Mouse (Mus musculus) natural killer cell, adult 2 months (primary cell): ENCODE data around the gene Gm20388.

Experiments
- DNase-seq, 2 experiments: peaks; one replicate each; pipeline ENCODE4 v3.0.0; 2022; ENCODE audit warnings: low spot score in 2 of 2

Gm20388 gene

GRCm38 (mm10) chr8:120539775-120540625 lies 629.4 kb downstream of the Gm20388 start:
- DNase-seq = peak in 1 of 2 experiments; percentile 9

DNA sequence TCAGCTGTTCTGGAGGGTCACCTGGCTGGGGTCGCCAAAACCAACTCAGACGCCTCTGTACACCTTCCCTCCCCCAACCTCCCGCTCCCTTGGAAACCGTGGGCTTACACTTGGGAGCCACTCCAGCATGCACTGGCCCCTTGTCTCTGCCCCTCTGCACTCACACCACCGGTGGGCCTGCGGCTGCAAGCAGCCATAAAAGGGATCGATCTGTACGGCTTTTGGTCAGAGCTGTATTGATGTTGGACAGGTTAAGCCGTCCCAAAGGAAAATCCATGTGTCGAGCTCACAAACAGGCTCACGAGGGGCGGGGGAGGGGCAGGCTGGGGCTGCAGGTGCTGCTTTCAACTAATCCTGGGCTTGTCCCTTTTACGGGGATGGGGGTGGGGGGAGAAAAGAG lies 632.4 kb downstream of the Gm20388 start:
- DNase-seq = no peak

- no peak for DNase-seq
Observed at GRCm38 (mm10) chr8:120543416-120544055, 632.9 kb downstream of the Gm20388 start.

DNA sequence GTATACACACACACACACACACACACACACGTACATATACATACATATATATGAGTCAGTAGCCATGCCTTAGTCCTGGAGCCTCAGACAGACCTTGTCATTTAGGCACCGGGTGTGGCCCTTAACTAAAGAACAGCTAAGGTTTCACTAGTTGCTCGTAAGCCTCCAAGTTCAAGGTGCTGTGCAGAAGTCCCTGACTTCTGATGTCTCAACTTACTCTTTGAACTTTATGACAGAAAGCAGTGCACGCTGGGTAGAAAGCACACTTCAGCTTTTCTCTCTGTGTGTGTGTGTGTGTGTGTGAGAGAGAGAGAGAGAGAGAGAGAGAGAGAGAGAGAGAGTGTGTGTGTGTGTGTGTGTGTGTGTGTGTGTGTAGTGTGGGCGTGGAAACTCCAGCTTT lies 633.5 kb downstream of the Gm20388 start:
- no peak for DNase-seq

DNA sequence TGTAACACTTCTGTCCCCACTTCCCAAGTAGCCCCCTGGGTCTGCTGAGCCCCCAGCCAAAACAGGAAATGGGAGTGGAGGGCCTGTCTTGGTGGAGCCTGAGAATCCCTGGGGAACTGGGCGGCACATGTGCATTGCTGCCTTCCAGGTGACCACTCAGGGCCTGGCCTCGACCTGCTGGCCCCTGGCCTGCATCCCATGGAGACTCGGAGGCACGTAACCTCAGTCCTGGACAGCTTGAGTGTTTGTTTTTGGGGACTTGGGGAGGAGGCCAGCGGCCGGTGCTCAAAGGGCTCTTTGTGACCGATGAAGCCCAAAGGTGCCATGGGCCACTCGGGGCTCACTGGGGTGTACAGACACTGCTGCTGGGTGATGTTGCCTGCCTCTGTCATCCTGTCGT lies 636.9 kb downstream of the Gm20388 start:
- DNase-seq = no peak

DNA sequence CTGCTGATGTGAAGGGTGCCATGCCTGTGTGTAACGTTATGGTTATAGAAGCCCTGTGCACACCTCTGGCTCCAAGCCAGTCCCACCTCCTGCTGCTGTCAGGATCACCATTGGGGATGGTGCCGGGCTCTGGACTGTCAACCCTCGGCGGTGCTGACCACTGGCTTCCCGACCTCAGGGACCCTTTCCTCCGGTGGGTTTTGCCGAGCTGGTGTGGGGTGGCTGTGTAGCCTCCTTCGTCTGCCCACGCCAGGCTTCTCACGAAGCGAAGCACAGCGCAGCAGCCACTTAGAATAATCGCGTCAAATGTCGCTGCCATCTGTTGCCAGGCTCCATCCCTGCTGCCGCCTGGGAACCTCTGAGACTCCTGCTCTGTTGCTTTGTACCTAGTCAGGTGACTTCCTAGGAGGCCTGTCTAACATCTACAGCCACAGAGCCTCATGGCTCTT lies 637.7 kb downstream of the Gm20388 start:
- no peak for DNase-seq

DNA sequence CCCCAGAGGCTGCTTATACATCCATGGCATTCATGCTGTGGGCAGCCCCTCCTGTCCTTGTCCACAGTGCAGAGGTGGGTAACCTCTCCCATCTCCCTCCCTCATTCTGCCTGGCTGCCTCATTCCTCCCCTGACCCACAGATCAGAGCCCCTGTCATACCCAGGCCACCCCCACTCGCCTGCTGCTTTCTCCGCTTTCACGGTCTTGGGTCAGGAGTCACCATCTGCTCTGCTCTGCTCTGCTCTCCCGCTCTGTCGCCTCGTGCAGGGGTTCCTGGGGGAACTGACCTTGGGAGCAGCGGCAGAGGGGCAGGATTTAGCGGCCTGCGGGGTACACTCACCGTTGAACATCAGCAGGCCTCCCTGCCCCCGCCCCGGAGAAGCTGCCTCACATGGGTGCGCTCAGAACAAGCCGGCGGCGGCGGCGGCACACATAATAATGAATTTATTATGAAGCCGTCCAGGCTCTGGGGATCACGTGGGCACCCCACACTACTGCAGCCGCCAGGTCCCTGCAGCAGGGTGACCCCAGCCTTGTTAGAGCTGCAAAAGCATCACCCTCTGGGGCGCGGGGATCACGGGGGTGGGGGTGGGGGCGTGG lies 638.8 kb downstream of the Gm20388 start:
- DNase-seq = no peak

DNA sequence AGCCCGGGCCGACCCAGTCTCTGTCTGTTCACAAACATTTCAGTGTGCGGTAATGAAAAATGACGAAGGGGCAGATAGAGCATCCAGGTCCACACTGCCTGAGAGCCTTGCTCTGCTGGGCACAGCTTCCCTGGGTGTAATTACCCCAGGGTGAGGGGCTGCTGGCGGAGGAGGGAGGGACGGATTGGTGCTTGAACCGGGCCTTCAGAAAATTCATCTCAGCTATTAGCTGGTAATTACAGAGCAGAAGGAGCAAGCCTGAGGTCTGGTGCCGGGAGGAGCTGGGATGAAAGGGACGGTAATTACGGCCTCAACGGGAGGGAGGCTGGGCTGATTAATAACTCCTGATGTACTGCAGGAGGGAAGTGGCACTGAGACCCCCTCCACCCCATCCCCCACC lies 639.3 kb downstream of the Gm20388 start:
- DNase-seq = no peak

DNA sequence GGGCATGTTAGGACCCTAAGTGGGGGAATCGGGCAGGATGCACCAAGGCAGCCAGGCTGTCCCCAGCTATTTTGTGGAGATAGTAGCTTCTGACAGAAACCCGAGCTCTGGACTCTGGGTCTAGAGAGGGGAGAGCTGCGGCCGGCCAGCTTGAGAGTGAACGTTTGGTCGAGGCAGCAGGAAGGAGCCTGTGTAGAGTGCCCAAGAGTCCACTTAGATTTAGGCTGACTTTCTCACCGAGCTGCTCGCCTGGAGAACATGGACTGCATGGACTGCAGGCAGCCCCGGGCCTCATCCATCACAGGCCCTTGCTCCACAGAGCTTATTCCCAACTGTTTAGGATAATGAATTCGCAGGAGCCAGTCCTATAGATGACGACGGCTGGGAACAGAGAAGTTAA lies 639.8 kb downstream of the Gm20388 start:
- no peak for DNase-seq

DNA sequence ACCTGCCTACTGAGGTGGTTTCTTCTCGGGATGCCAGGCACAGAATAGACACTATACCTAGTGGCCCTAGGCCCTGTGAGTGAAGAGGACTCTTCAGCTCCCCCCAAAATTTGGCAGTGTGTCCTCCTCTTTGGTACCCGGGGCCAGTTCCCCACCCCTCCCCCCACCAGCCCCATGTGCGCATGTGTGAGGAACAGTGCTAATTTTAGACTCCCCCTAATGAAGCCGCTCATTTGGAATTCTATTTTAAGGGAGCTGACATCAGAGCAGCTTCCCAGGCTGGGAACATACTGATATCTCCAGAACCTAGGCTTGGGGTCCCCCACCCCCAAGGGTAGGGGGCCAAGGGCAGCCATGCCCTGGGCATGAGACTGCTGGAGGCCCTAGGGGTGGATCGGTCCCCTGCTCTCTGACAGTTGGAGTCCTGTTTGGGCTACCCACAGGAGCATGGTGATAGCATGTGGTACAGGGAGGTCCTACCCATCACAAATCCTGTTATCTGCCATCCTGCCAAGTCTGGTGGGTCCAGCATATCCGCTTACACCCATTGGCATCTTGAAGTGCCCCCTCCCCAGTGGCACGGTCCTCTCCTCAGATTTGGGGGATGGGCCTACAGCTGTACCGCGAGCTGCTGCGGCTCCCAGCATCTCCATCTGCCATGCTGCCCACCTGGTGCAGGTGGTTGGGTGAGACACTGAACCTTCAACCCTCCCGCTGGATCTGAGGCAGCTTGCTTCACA lies 640.5 kb downstream of the Gm20388 start:
- no peak for DNase-seq

- DNase-seq = no peak
Observed at GRCm38 (mm10) chr8:120551677-120551980, 641.0 kb downstream of the Gm20388 start.

DNA sequence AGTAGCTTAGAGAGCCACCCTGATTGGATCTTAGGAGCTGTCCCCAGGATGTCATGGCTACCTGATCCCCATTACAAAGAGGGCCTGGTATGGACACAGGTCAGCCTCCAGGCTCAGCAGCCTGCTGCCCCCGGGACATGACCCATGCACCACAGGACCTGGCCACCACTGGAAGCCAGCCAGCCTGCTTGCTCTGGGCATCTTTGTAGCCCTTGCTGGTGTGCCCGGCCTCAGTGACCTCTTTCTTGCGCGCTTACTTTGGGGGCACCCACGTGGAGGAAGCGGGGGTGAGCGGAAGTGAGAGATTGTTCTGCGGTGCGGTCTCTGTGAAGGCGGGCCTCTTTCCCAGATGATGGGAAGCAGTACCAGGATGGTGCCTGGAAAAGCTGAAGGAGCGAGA lies 641.9 kb downstream of the Gm20388 start:
- no peak for DNase-seq

GRCm38 (mm10) chr8:120553441-120554123 lies 642.9 kb downstream of the Gm20388 start:
- no peak for DNase-seq

- DNase-seq = no peak
Observed at GRCm38 (mm10) chr8:120554466-120555039, 643.9 kb downstream of the Gm20388 start.

DNA sequence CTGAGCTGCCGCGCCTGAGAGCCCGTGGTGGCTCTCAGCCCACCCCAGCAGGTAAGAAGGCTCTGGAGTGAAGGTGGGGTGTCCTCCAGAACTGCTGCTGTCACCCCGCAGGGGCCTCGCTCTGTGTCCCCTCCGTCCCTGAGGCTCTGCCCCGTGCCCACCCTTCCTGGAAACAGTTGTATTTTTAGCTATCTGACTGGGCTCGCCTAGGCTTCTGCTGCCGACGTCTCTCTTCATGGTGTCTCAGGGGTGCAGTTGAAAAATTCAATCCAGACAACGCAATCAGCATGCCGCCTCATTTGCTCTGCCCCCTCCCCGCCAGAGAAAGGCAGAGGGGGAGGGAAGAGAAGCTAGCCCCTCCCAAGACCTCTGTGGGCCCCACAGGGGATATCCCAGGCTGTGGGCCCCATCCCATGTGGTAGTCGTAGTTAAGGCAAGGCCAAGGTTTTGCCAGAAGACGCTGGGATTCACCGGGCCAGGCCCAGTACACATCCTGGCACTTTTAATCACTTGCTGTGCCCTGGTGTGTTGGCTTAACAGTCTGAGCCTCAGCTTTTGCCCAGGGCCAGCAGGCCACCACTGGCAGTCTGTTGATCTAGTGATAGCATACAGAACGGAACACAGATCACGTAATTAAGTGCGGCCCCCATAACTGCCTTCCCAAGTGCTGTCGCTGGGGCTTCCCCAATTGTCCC lies 645.7 kb downstream of the Gm20388 start:
- DNase-seq = no peak

DNA sequence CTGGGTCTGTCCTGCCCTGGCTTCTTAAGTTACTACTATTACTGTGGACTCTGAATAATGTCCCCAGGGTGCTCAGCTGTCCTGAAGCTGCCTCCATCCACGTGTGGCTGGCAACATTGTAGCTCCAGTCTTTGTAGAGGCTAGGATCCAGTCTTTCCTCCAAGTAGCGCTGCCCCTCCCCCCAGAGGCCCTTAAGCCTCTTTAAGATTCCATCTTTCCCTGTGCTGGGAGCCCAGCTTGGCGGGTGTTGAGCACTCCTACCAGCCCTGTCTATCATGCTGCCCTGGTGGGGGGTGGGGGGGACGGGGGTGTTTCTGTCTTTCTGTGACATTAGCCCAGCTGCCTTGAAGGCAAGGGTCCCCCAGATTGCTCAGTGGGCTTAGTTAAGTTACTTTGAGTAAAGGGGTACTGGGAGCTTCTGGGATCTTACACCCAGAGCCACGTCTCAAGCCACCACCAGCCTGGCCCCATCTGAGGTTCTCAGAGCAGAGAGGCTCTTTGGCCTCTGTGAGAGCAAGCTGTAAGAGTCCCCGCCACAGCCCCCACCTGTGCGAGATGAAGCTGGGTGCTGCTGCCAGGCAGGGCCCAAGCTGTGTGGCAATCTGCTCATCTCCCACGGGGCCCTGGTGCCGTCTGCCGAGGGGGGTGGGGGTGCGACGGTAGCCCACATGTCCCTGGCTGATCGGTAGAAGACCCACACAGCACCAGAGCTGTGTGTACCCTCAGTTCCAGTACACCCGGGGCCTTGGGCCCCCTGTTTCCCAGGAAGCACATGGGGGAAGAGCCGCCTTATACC lies 646.7 kb downstream of the Gm20388 start:
- DNase-seq = no peak

DNA sequence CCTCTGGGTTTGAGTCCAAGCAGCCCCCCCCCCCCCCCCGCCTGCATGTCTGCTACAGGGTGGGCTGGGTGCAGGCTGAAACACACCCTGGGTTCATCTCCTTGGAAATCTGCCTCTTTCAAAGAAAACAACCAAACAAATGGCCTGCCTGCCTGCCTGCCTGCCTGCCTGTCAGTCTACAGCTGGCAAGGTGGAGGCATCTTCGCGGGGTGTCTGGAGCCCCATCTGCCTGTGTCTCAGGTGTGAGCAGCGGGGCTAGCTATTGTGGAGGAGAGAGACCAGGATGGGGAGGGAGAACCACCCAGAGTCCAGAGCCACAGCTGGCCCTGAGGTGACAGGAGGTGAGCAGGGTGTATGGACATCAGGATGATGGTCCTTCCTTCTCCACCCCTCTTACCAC lies 647.5 kb downstream of the Gm20388 start:
- no peak for DNase-seq

DNA sequence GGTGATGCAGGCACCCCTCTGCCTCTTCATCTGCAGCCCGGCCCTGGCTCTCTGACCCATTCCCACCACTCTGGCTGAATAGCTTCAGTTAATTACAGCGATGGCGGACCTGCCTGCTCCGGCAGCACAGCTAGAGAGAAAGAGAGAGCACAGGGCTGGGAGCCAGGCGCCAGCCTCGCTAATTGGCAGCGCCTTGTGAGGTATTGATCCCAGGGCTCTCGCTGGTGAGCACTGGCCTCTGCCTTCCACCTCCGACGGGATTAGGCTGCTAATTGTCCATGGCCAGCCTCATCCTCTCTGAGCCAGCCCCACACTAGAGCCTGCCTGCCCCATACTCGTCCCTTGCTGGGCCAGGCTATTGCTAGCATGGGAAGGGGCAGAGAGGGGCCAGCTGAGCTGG lies 649.0 kb downstream of the Gm20388 start:
- DNase-seq = no peak

DNA sequence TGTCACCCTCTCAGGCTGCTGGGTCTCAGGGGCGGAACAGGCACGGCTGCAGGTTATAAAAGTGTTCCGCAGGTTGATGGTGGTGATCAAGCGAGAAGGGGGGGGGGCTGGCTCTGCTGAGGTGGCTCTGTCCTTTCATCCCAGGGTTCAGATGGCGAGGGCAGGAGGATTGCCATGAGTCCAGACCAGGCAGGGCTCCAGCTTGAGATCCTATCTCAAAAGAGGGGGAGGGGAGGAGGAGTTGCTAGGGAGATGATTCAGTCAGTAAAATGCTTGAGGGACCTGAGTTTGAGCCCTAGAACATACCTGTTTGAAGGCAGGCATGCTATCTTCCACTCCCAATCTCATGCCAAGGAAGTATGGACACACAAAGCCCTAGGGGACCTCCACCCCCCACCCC lies 649.9 kb downstream of the Gm20388 start:
- no peak for DNase-seq
